Mouse (Mus musculus): ENCODE data around the gene Cdh15. TPM values are rescaled to one million over a fixed set of nuclear protein-coding genes. Genes with fewer than 3 reads are reported as not detected.

The Cdh15 gene
- polyA plus RNA-seq, 1 experiment from 2014 or later, result 0.72 TPM

DNA sequence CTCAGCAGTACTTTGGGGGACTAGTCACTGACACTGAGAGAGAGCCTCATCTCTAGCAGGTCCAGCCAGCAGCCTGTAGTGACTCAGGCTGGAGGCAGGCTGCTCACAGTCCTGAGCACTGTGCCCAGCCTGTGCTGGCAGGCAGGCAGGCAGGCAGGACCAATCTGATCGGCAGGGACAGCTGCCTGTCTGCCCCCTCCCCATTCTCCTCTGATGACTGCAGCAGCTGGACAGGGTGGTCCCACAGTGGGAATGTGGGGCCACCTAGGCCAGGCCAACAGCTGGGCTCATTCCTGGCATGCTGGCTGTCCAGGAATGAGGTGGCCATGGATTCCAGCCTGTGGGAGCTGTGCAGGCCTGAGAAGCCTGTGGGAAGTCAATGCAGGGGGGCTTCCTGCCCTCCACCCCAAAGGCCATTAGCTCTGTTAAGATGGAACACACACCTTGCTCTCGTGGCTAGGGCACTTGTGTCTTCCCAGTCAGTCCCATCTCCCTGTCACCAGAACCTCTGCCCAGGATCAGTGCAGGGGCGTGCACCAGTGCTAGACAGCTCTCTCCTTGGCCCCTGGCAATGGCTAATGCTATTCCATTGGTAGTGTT is 3.0 kb downstream of the Cdh15 start:
- Histone ChIP-seq H3K4me1 (peaks cover 53% of the 10 kb centered on the region), H3K9me3 (no peaks in the 10 kb centered on the region), H3K27me3 (ENCODE audit: poor library complexity, severe bottlenecking) (peaks cover 42% of the 10 kb centered on the region), H3K36me3 (replicated peaks) (no peaks in the 10 kb centered on the region), H3K4me3 (no peak overlapping the region), H3K27ac (no peak overlapping the region)
- WGBS, result 71% methylated on average over 3 of the region's 3 CpGs
- no peak for DNase-seq (ENCODE audit: extremely low spot score, low spot score)

GRCm38 (mm10) chr8:122851692-122852545 is 4.2 kb downstream of the Cdh15 start:
- Histone ChIP-seq H3K27me3 (ENCODE audit: poor library complexity, severe bottlenecking) (peaks cover 37% of the 10 kb centered on the region), H3K4me3 (no peak overlapping the region), H3K9me3 (no peaks in the 10 kb centered on the region), H3K4me1 (peaks cover 53% of the 10 kb centered on the region), H3K36me3 (replicated peaks) (no peaks in the 10 kb centered on the region), H3K27ac (no peak overlapping the region)
- WGBS, result 86% methylated on average over 12 of the region's 12 CpGs
- DNase-seq (ENCODE audit: extremely low spot score, low spot score), result no peak

- Histone ChIP-seq H3K9me3 (no peaks in the 10 kb centered on the region), H3K4me3 (no peak overlapping the region), H3K36me3 (replicated peaks) (no peaks in the 10 kb centered on the region), H3K27me3 (ENCODE audit: poor library complexity, severe bottlenecking) (peaks cover 33% of the 10 kb centered on the region), H3K4me1 (peaks cover 53% of the 10 kb centered on the region), H3K27ac (no peak overlapping the region)
- 48% methylated on average over 1 of the region's 1 CpGs for WGBS
- DNase-seq (ENCODE audit: extremely low spot score, low spot score), result no peak
Measured at GRCm38 (mm10) chr8:122852546-122852905, 4.8 kb downstream of the Cdh15 start.

DNA sequence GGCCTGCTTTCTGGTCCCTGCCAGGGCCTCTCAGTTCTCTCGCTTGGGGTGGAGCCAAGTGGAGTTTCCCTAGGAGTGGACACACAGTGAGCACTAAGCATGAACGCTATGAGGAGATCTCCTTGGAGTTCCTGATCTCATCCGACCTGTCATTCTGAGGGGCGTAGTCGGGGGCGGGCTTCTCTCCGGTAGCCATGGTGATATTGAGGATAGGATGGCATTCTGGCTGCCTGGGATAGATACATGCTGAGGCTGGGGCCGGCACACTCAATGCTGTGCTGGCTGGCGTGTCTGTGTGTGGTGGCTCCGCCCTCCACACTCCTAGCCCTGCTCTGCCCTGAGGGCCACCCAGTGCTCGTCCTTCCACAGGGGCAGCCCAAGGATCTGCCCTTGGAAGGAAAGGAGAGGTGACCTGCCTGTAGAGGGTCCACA is 5.6 kb downstream of the Cdh15 start:
- Histone ChIP-seq H3K27ac (peak overlapping the region; percentile 48; the same call in 1 of the 2 replicates), H3K27me3 (ENCODE audit: poor library complexity, severe bottlenecking) (peaks cover 30% of the 10 kb centered on the region), H3K36me3 (replicated peaks) (no peaks in the 10 kb centered on the region), H3K4me3 (no peak overlapping the region), H3K4me1 (peaks cover 46% of the 10 kb centered on the region), H3K9me3 (no peaks in the 10 kb centered on the region)
- 29% methylated on average over 11 of the region's 11 CpGs for whole genome bisulfite sequencing
- DNase-seq (ENCODE audit: extremely low spot score, low spot score), result peak; percentile 43

DNA sequence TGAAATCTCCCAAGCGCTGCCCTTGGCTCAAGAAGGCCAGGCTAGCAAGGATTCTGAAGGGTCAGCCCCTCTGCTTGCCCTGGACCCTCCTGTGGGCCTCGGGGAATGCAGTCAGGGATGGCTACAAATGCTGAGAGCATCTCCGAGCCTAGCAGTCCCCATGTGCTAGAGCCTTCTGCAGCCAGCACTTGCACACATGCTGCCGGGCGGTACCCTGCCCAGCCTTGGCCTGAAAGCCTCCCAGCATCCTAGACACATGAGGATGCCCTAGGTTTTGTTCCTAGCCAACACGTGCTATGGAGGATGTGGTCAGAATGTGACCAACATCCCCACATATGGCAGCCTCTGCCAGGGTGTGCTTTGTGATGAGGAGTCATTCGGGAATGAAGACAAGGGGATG is 6.6 kb downstream of the Cdh15 start:
- 76% methylated on average over 7 of the region's 7 CpGs for WGBS
- H3K27me3 ChIP-seq (ENCODE audit: poor library complexity, severe bottlenecking), result peaks cover 21% of the 10 kb centered on the region
- 0 out of 2 replicates have a peak overlapping the region, but pooled peaks have one; percentile 16 for H3K27ac ChIP-seq
- H3K4me3 ChIP-seq, result no peak overlapping the region
- no peaks in the 10 kb centered on the region for H3K36me3 ChIP-seq (replicated peaks)
- DNase-seq (ENCODE audit: extremely low spot score, low spot score), result no peak
- peaks cover 36% of the 10 kb centered on the region for H3K4me1 ChIP-seq
- no peaks in the 10 kb centered on the region for H3K9me3 ChIP-seq

- no peaks in the 10 kb centered on the region for H3K36me3 ChIP-seq (replicated peaks)
- H3K9me3 ChIP-seq, result no peaks in the 10 kb centered on the region
- peaks cover 32% of the 10 kb centered on the region for H3K4me1 ChIP-seq
- 84% methylated on average over 4 of the region's 4 CpGs for WGBS
- no peak for DNase-seq (ENCODE audit: extremely low spot score, low spot score)
- no peak overlapping the region for H3K27ac ChIP-seq
- peaks cover 14% of the 10 kb centered on the region for H3K27me3 ChIP-seq (ENCODE audit: poor library complexity, severe bottlenecking)
- H3K4me3 ChIP-seq, result no peak overlapping the region
Measured at GRCm38 (mm10) chr8:122855123-122855522, 7.4 kb downstream of the Cdh15 start.

DNA sequence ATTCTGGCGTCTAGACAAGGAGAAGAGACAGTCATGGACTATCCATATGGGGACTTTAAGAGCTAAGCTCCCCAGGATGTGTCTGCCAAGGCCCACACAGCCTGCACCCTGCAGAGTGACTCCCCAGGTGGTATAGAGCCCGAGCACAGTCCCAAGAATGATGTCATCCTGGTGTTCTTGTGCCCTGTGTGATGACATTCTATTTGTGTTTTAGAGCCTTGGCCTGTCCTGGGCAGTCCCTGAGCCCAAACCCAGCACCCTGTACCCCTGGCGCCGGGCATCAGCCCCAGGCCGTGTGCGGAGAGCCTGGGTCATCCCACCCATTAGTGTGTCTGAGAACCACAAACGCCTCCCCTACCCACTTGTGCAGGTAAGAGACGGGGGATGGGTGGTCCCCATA is 8.5 kb downstream of the Cdh15 start:
- no peak overlapping the region for H3K27ac ChIP-seq

DNA sequence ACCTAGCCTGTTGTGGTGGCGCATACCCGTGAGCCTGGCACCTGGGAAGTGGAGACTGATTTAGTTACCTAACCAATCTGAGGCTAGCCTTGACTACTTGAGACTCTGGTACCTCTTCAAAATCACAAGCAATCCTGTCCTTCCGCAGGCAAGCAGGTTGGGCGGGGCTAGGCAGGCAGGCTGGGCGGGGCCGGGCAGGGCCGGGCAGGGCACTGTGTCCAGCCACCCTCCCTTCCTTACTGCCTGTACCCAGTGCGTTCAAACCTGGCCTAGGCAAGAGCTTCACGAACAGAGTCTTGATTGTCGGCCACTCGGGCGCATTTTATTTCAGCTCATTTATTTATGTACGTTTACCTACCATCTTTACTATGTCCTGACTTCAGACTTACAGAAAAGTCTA is 12.1 kb downstream of the Cdh15 start:
- peaks cover 8% of the 10 kb centered on the region; the same call in 1 of the 2 replicates for H3K27me3 ChIP-seq (ENCODE audit: poor library complexity, severe bottlenecking)
- whole genome bisulfite sequencing, result 56% methylated on average over 13 of the region's 13 CpGs

More for the DNA sequence above, 8.5 kb downstream of the Cdh15 start:
- Histone ChIP-seq H3K4me3 (no peak overlapping the region), H3K36me3 (replicated peaks) (no peaks in the 10 kb centered on the region), H3K27me3 (ENCODE audit: poor library complexity, severe bottlenecking) (peaks cover 5% of the 10 kb centered on the region), H3K9me3 (no peaks in the 10 kb centered on the region), H3K4me1 (peaks cover 24% of the 10 kb centered on the region)
- 85% methylated on average over 8 of the region's 8 CpGs for WGBS
- DNase-seq (ENCODE audit: extremely low spot score, low spot score), result no peak

DNA sequence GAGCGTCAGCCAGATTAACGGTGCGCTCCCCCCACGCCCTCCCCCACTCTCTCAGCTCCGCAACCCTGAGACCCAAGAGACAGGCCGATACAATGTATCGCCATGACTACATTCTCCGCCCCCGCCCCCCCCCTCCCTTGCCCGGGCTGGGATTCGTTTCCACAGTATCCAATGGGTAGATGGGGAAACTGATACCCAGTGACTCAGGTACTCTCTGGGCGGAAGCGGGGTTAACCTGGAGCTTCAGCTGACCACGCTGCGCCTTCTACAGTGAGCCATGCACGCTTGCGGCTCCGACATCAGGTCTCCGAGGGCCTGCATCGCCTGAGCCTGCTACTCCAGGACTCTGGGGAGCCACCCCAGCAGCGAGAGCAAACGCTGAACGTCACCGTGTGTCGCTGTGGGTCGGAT is 17.0 kb downstream of the Cdh15 start:
- H3K36me3 ChIP-seq (replicated peaks), result no peaks in the 10 kb centered on the region
- H3K27me3 ChIP-seq (ENCODE audit: poor library complexity, severe bottlenecking), result peaks cover 25% of the 10 kb centered on the region
- H3K4me1 ChIP-seq, result peaks cover 17% of the 10 kb centered on the region
- peak overlapping the region; percentile 38 for H3K4me3 ChIP-seq
- 60% methylated on average over 26 of the region's 26 CpGs for WGBS
- no peak for DNase-seq (ENCODE audit: extremely low spot score, low spot score)
- peaks cover 22% of the 10 kb centered on the region for H3K9me3 ChIP-seq
- H3K27ac ChIP-seq, result peak overlapping the region; percentile 12; the same call in 1 of the 2 replicates

More for the DNA sequence above, 12.1 kb downstream of the Cdh15 start:
- Histone ChIP-seq H3K9me3 (peaks cover 8% of the 10 kb centered on the region), H3K36me3 (replicated peaks) (no peaks in the 10 kb centered on the region), H3K27ac (no peak overlapping the region), H3K4me1 (peaks cover 11% of the 10 kb centered on the region), H3K4me3 (no peak overlapping the region)
- no peak for DNase-seq (ENCODE audit: extremely low spot score, low spot score)

GRCm38 (mm10) chr8:122865441-122865840 is 17.7 kb downstream of the Cdh15 start:
- 64% methylated on average over 10 of the region's 10 CpGs for WGBS
- H3K27me3 ChIP-seq (ENCODE audit: poor library complexity, severe bottlenecking), result peaks cover 32% of the 10 kb centered on the region
- peaks cover 22% of the 10 kb centered on the region for H3K9me3 ChIP-seq
- no peak for DNase-seq (ENCODE audit: extremely low spot score, low spot score)
- H3K36me3 ChIP-seq (replicated peaks), result no peaks in the 10 kb centered on the region
- H3K4me3 ChIP-seq, result peak overlapping the region; percentile 38
- H3K4me1 ChIP-seq, result peaks cover 21% of the 10 kb centered on the region
- H3K27ac ChIP-seq, result no peak overlapping the region

- DNase-seq (ENCODE audit: extremely low spot score, low spot score), result no peak
- Histone ChIP-seq H3K36me3 (replicated peaks) (no peaks in the 10 kb centered on the region), H3K4me1 (peaks cover 24% of the 10 kb centered on the region), H3K27ac (no peak overlapping the region), H3K27me3 (ENCODE audit: poor library complexity, severe bottlenecking) (peaks cover 35% of the 10 kb centered on the region), H3K9me3 (peaks cover 22% of the 10 kb centered on the region), H3K4me3 (no peak overlapping the region)
- 84% methylated on average over 8 of the region's 8 CpGs for WGBS
Measured at GRCm38 (mm10) chr8:122866231-122866630, 18.5 kb downstream of the Cdh15 start.

- H3K36me3 ChIP-seq (replicated peaks), result no peaks in the 10 kb centered on the region
- peaks cover 43% of the 10 kb centered on the region for H3K27me3 ChIP-seq (ENCODE audit: poor library complexity, severe bottlenecking)
- peaks cover 22% of the 10 kb centered on the region for H3K9me3 ChIP-seq
- no peak for DNase-seq (ENCODE audit: extremely low spot score, low spot score)
- H3K4me1 ChIP-seq, result peaks cover 27% of the 10 kb centered on the region
- no peak overlapping the region for H3K4me3 ChIP-seq
- no peak overlapping the region for H3K27ac ChIP-seq
- 93% methylated on average over 6 of the region's 6 CpGs for WGBS
Measured at GRCm38 (mm10) chr8:122867982-122868381, 20.2 kb downstream of the Cdh15 start.

- H3K9me3 ChIP-seq, result peaks cover 8% of the 10 kb centered on the region
- WGBS, result 10% methylated on average over 31 of the region's 31 CpGs
- H3K27ac ChIP-seq, result peak overlapping the region; percentile 48; the same call in 1 of the 2 replicates
- H3K27me3 ChIP-seq (ENCODE audit: poor library complexity, severe bottlenecking), result peaks cover 29% of the 10 kb centered on the region
- DNase-seq (ENCODE audit: extremely low spot score, low spot score), result peak; percentile 39
- H3K36me3 ChIP-seq (replicated peaks), result no peaks in the 10 kb centered on the region
- H3K4me3 ChIP-seq, result peak overlapping the region; percentile 40
- H3K4me1 ChIP-seq, result peaks cover 18% of the 10 kb centered on the region
Measured at GRCm38 (mm10) chr8:122870377-122870863, 22.7 kb downstream of the Cdh15 start.

Data from forebrain, embryonic 10.5 days (tissue).